Mouse (Mus musculus) heart, embryonic 12.5 days (tissue): ENCODE data around the gene Pi4k2b. TPM values are rescaled to one million over a fixed set of nuclear protein-coding genes. Genes with fewer than 3 reads are reported as not detected.
"Not testable (repeated sequence)": the region's sequence is repeated elsewhere in the genome, so short reads cannot be mapped to it uniquely, and the experiment has no call there.

Experiments
- ATAC-seq: fragments of 200-750 bp; cut with Nextera tagmentation; 2 replicates; pipeline ENCODE4 v1.8.0; 2017; ENCODE audit warnings: moderate TSS enrichment, moderate library complexity; ENCODE audit not compliant: insufficient number of reproducible peaks, low FRiP score
- H3K27ac ChIP-seq: fragments of 300-500 bp; sonication (generic); 2 replicates; pipeline ENCODE4 v1.5.1; 2016; ENCODE audit warnings: mild to moderate bottlenecking, moderate library complexity; ENCODE audit not compliant: poor library complexity, severe bottlenecking
- H3K27me3 ChIP-seq: fragments of 300-500 bp; sonication (generic); replicated peaks from 2 replicates; pipeline ENCODE4 v1.6.1; 2016; ENCODE audit warnings: mild to moderate bottlenecking, moderate library complexity
- H3K36me3 ChIP-seq: fragments of 300-500 bp; sonication (generic); 2 replicates; pipeline ENCODE4 v1.6.1; 2016; ENCODE audit warnings: mild to moderate bottlenecking, moderate library complexity
- H3K4me1 ChIP-seq: fragments of 300-500 bp; sonication (generic); replicated peaks from 2 replicates; pipeline ENCODE4 v1.6.1; 2016; ENCODE audit warnings: mild to moderate bottlenecking
- H3K4me2 ChIP-seq: fragments of 300-500 bp; sonication (generic); 2 replicates; pipeline ENCODE4 v1.6.1; 2016; ENCODE audit warnings: mild to moderate bottlenecking, moderate library complexity
- H3K4me3 ChIP-seq: fragments of 300-500 bp; sonication (generic); 2 replicates; pipeline ENCODE4 v1.5.1; 2016; ENCODE audit warnings: mild to moderate bottlenecking
- H3K9ac ChIP-seq: fragments of 300-500 bp; sonication (generic); 2 replicates; pipeline ENCODE4 v1.6.1; 2016; ENCODE audit warnings: mild to moderate bottlenecking, moderate library complexity
- H3K9me3 ChIP-seq: fragments of 300-500 bp; sonication (generic); replicated peaks from 2 replicates; pipeline ENCODE4 v1.6.1; 2016; ENCODE audit warnings: mild to moderate bottlenecking, moderate library complexity
- WGBS: fragments of 180-500 bp; shearing (Covaris S2); methylation state at CpG from one replicate; pipeline ENCODE4 v1.1.7; 2016; 5-methylcytosine and 5-hydroxymethylcytosine counted together
- polyA plus RNA-seq: library from polyadenylated mRNA; unstranded; fragments of >200 nt; fragmentation: Nextera tagmentation; extraction: Ambion mirVana; gene quantifications from 2 replicates; pipeline ENCODE4 v1.2.1, GENCODE M21; 2016

The Pi4k2b gene
- polyA plus RNA-seq, 1 experiment from 2014 or later, result 10.5 TPM

GRCm38 (mm10) chr5:52743231-52743630 lies 1.9 kb downstream of the Pi4k2b start:
- H3K4me1 ChIP-seq, result peaks cover 5% of the 10 kb centered on the region
- no peak overlapping the region for H3K27ac ChIP-seq
- 65% methylated on average over 4 of the region's 4 CpGs for WGBS
- no peaks in the 10 kb centered on the region for H3K9me3 ChIP-seq
- H3K4me3 ChIP-seq, result 0 out of 2 replicates have a peak overlapping the region, but pooled peaks have one; percentile 74
- no peaks in the 10 kb centered on the region for H3K27me3 ChIP-seq
- H3K4me2 ChIP-seq, result peak overlapping the region; percentile 56; the same call in 1 of the 2 replicates
- no peaks in the 10 kb centered on the region for H3K36me3 ChIP-seq
- no peak overlapping the region for H3K9ac ChIP-seq
- no peak for ATAC-seq

DNA sequence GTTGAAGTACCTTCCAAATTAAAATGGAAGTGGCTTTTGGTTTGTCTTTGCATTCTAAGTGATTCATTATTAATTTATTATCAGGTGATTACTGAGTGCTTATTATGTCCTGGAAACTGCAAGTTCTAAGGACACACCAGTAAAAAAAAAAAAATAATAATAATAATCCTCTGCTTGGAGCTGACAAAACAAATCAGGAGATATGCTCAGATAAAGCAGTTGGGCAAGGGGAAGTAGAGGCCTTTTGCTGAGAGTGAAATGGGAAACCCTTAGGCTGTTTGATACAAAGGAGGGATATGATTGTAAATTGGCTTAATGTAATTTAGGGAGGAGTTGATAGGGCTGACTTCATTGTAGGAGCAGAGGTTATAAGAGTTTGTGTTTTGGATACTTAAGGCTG lies 5.5 kb downstream of the Pi4k2b start:
- Histone ChIP-seq H3K9ac (no peak overlapping the region), H3K4me3 (no peak overlapping the region), H3K4me1 (peaks cover 5% of the 10 kb centered on the region), H3K27me3 (no peaks in the 10 kb centered on the region), H3K27ac (no peak overlapping the region), H3K4me2 (no peak overlapping the region), H3K36me3 (peaks cover 3% of the 10 kb centered on the region; the same call in 1 of the 2 replicates), H3K9me3 (no peaks in the 10 kb centered on the region)
- ATAC-seq, result no peak

DNA sequence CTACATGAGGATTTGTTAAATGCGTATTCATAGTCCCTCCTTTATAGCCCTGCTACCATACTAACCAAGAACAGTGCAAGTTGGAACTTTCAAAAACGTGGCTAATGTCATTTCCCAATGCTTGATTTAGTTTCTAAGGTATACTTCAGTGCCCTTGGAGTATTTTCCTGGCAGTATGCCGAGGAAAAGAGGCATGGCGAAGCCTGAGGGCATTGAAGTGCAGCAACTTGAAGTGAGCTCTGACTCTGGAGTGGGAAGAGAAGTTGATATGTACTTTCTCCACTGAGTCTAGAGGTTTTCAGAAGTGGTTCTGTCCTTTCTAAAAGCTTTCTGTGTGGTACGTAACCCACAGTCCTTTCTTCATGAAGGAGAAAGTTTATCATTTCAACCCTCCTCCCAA lies 7.4 kb downstream of the Pi4k2b start:
- no peaks in the 10 kb centered on the region for H3K27me3 ChIP-seq
- H3K4me3 ChIP-seq, result no peak overlapping the region
- H3K36me3 ChIP-seq, result peaks cover 11% of the 10 kb centered on the region
- H3K4me1 ChIP-seq, result no peaks in the 10 kb centered on the region
- H3K4me2 ChIP-seq, result no peak overlapping the region
- H3K9me3 ChIP-seq, result no peaks in the 10 kb centered on the region
- WGBS, result 84% methylated on average over 5 of the region's 5 CpGs
- no peak overlapping the region for H3K27ac ChIP-seq
- no peak overlapping the region for H3K9ac ChIP-seq
- no peak for ATAC-seq

DNA sequence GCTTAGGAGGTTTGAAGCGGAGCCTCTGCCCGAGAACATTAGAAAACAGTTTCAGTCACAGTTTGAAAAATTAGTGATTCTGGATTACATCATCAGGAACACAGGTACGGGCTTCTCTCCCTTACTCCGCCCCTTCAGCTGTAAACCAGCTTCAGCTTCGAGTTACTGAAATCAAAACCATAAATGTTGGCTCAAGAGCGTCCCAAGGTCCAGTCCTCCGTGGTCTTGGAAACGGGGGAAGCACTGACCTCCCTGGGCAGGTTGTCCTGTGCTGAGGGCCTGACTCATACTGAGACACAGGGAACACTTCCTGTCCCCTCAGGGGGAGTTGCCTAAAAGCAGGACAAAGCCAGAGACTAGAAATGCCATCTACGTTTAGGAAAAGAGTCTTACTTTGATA lies 11.8 kb downstream of the Pi4k2b start:
- no peak overlapping the region for H3K4me2 ChIP-seq
- no peak overlapping the region for H3K27ac ChIP-seq
- H3K27me3 ChIP-seq, result no peaks in the 10 kb centered on the region
- H3K9me3 ChIP-seq, result no peaks in the 10 kb centered on the region
- no peak for ATAC-seq
- H3K9ac ChIP-seq, result no peak overlapping the region
- peaks cover 19% of the 10 kb centered on the region for H3K36me3 ChIP-seq
- H3K4me1 ChIP-seq, result no peaks in the 10 kb centered on the region
- WGBS, result 84% methylated on average over 9 of the region's 9 CpGs
- H3K4me3 ChIP-seq, result no peak overlapping the region

GRCm38 (mm10) chr5:52754196-52754595 lies 12.8 kb downstream of the Pi4k2b start:
- Histone ChIP-seq H3K27ac (no peak overlapping the region), H3K4me1 (no peaks in the 10 kb centered on the region), H3K9ac (no peak overlapping the region), H3K9me3 (no peaks in the 10 kb centered on the region), H3K4me2 (no peak overlapping the region), H3K27me3 (no peaks in the 10 kb centered on the region), H3K36me3 (peaks cover 23% of the 10 kb centered on the region), H3K4me3 (no peak overlapping the region)
- no peak for ATAC-seq

GRCm38 (mm10) chr5:52755337-52755736 lies 14.0 kb downstream of the Pi4k2b start:
- Histone ChIP-seq H3K27ac (no peak overlapping the region), H3K36me3 (peaks cover 23% of the 10 kb centered on the region), H3K4me2 (no peak overlapping the region), H3K27me3 (no peaks in the 10 kb centered on the region), H3K4me3 (no peak overlapping the region), H3K9me3 (no peaks in the 10 kb centered on the region), H3K4me1 (no peaks in the 10 kb centered on the region), H3K9ac (no peak overlapping the region)
- 89% methylated on average over 3 of the region's 3 CpGs for WGBS
- no peak for ATAC-seq

DNA sequence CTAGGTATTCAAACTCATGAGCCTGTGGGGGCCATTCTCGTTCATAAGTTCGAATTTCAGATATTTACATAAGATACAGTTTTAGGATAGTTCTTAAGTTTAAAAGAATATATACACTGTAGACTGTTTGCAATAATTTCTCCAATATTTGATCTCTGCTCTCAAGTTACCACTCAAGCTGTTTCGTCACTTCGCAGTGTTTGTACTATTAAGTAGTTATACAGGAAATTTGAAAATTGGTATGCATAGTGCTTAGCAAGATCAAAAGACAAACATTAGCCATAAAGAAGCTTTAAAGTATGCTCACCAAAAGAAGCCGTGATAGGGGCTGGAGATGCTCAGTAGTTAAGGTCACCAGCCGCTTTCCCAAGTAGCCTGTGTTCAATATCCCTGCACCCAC lies 14.6 kb downstream of the Pi4k2b start:
- no peak overlapping the region for H3K9ac ChIP-seq
- H3K27ac ChIP-seq, result no peak overlapping the region
- H3K9me3 ChIP-seq, result no peaks in the 10 kb centered on the region
- H3K27me3 ChIP-seq, result no peaks in the 10 kb centered on the region
- H3K36me3 ChIP-seq, result peaks cover 23% of the 10 kb centered on the region
- no peaks in the 10 kb centered on the region for H3K4me1 ChIP-seq
- ATAC-seq, result no peak
- no peak overlapping the region for H3K4me3 ChIP-seq
- no peak overlapping the region for H3K4me2 ChIP-seq
- 92% methylated on average over 6 of the region's 6 CpGs for WGBS

- H3K27ac ChIP-seq, result no peak overlapping the region
- H3K4me3 ChIP-seq, result no peak overlapping the region
- no peak for ATAC-seq
- H3K4me1 ChIP-seq, result no peaks in the 10 kb centered on the region
- H3K36me3 ChIP-seq, result peaks cover 34% of the 10 kb centered on the region
- WGBS, result 73% methylated on average over 7 of the region's 7 CpGs
- H3K4me2 ChIP-seq, result no peak overlapping the region
- H3K9ac ChIP-seq, result no peak overlapping the region
- no peaks in the 10 kb centered on the region for H3K9me3 ChIP-seq
- H3K27me3 ChIP-seq, result no peaks in the 10 kb centered on the region
Observed at GRCm38 (mm10) chr5:52762586-52762985, 21.2 kb downstream of the Pi4k2b start.

- H3K4me1 ChIP-seq, result no peaks in the 10 kb centered on the region; the same call in 1 of the 2 replicates
- no peak overlapping the region for H3K9ac ChIP-seq
- H3K36me3 ChIP-seq, result peaks cover 11% of the 10 kb centered on the region
- no peaks in the 10 kb centered on the region for H3K9me3 ChIP-seq
- no peaks in the 10 kb centered on the region for H3K27me3 ChIP-seq
- WGBS, result 81% methylated on average over 5 of the region's 5 CpGs
- H3K4me3 ChIP-seq, result no peak overlapping the region
- no peak for ATAC-seq
- H3K27ac ChIP-seq, result no peak overlapping the region
- no peak overlapping the region for H3K4me2 ChIP-seq
Observed at GRCm38 (mm10) chr5:52774267-52774666, 32.9 kb downstream of the Pi4k2b start.

- no peak within 1 kb of the TSS for H3K4me3 ChIP-seq
- H3K4me1 ChIP-seq, result no peaks in the 10 kb centered on the region; the same call in 1 of the 2 replicates
- ATAC-seq, result no peak
- no peaks in the 10 kb centered on the region for H3K27me3 ChIP-seq
- WGBS, result 54% methylated on average over 8 of the region's 8 CpGs
- peaks cover 5% of the 10 kb centered on the region; the same call in 1 of the 2 replicates for H3K36me3 ChIP-seq
- H3K4me2 ChIP-seq, result no peak within 1 kb of the TSS
- H3K9me3 ChIP-seq, result no peaks in the 10 kb centered on the region
- H3K27ac ChIP-seq, result no peak within 1 kb of the TSS
- no peak within 1 kb of the TSS for H3K9ac ChIP-seq
Observed at GRCm38 (mm10) chr5:52775237-52775636, 33.9 kb downstream of the Pi4k2b start, which contains the start of gene Zcchc4. Gene Zcchc4 (plus strand): TSS chr5:52775409.

DNA sequence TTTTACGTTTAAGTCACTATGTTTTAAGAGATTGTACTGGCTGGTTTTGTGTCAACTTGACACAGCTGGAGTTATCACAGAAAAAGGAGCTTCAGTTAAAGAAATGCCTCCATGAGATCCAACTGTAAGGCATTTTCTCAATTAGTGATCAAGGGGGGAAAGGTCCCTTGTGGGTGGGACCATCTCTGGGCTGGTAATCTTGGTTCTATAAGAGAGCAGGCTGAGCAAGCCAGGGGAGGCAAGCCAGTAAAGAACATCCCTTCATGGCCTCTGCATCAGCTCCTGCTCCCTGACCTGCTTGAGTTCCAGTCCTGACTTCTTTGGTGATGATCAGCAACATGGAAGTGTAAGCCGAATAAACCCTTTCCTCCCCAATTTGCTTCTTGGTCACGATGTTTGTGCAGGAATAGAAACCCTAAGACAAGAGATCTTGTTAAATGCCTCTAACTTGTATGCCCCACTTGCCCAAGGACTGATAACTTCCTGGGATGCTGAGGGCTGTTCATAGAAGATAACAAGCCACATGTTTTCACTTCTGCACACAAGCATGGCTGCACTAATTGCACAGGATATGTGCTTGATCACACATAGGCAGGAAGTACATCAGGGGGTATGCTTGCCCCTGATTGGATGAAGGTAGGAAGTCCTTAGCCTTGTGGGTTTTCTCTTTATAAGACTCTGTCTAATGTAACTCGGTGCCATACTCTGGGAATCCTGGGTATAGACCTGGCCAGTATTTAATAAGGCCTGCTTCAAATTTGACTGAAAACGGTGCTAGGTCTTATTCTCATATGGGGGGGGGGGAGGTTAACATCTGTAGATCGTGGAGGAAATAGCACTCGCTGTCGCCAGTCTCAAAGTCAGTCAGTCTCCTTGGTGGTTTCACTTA lies 35.3 kb downstream of the Pi4k2b start:
- not testable (repeated sequence) for H3K36me3 ChIP-seq, H3K4me2 ChIP-seq, H3K4me1 ChIP-seq, H3K9me3 ChIP-seq, H3K27me3 ChIP-seq, H3K4me3 ChIP-seq, H3K9ac ChIP-seq, H3K27ac ChIP-seq, ATAC-seq
- 82% methylated on average over 8 of the region's 8 CpGs for WGBS
